Comparison of ENCODE assay signal across 30 mouse cellular contexts in genomic region chr1:93581545-93581944, GRCm38 (mm10).
"Had no signal": no experiment of that assay in that cellular context is flagged by ENCODE, and none has a peak within 500 bp of the region (broad histone marks: within the 10 kb centered on the region; RNA-seq: fewer than 3 reads in every experiment).

No protein-coding gene starts in this region.

- H3K9ac ChIP-seq: limb, embryonic 12.5 days; limb, embryonic 13.5 days; limb, embryonic 15.5 days; liver, embryonic 12.5 days; liver, embryonic 13.5 days; liver, embryonic 14.5 days; liver, embryonic 15.5 days; liver, postnatal 0 days; lung, embryonic 14.5 days; lung, embryonic 15.5 days; midbrain, embryonic 12.5 days; midbrain, embryonic 13.5 days; midbrain, embryonic 15.5 days; neural tube, embryonic 12.5 days had no signal

- H3K4me3 ChIP-seq: limb, embryonic 10.5 days; limb, embryonic 12.5 days; limb, embryonic 13.5 days; limb, embryonic 15.5 days; liver, embryonic 12.5 days; liver, embryonic 13.5 days; liver, embryonic 15.5 days; lung, embryonic 15.5 days; megakaryocyte, embryonic 14.5 days; midbrain, embryonic 10.5 days; midbrain, embryonic 12.5 days; midbrain, embryonic 13.5 days; midbrain, embryonic 15.5 days; myocyte; neural tube, embryonic 12.5 days had no signal

- H3K27ac ChIP-seq: limb, embryonic 10.5 days; limb, embryonic 12.5 days; limb, embryonic 13.5 days; limb, embryonic 15.5 days; liver, embryonic 12.5 days; liver, embryonic 13.5 days; liver, embryonic 14.5 days; liver, embryonic 15.5 days; lung, embryonic 15.5 days; macrophage; midbrain, embryonic 10.5 days; midbrain, embryonic 12.5 days; midbrain, embryonic 13.5 days; midbrain, embryonic 15.5 days; neural tube, embryonic 12.5 days had no signal

- H3K4me2 ChIP-seq: limb, embryonic 12.5 days; limb, embryonic 13.5 days; limb, embryonic 15.5 days; liver, embryonic 11.5 days; liver, embryonic 12.5 days; liver, embryonic 13.5 days; liver, embryonic 15.5 days; lung, embryonic 14.5 days; lung, embryonic 15.5 days; midbrain, embryonic 11.5 days; midbrain, embryonic 12.5 days; midbrain, embryonic 13.5 days; midbrain, embryonic 15.5 days; neural tube, embryonic 12.5 days had no signal

- H3K4me1 ChIP-seq: limb, embryonic 12.5 days; limb, embryonic 13.5 days; limb, embryonic 15.5 days; liver, embryonic 12.5 days; liver, embryonic 13.5 days; liver, embryonic 15.5 days; lung, embryonic 15.5 days; midbrain, embryonic 10.5 days; midbrain, embryonic 12.5 days; midbrain, embryonic 13.5 days; midbrain, embryonic 15.5 days; neural tube, embryonic 12.5 days had no signal

- H3K27me3 ChIP-seq: limb, embryonic 12.5 days; limb, embryonic 13.5 days; limb, embryonic 15.5 days; liver, embryonic 12.5 days; liver, embryonic 13.5 days; liver, embryonic 15.5 days; lung, embryonic 15.5 days; midbrain, embryonic 12.5 days; midbrain, embryonic 13.5 days; midbrain, embryonic 15.5 days; neural tube, embryonic 12.5 days had no signal

- H3K36me3 ChIP-seq: liver, embryonic 13.5 days; liver, embryonic 15.5 days; midbrain, embryonic 10.5 days; midbrain, embryonic 15.5 days had no signal

- H3K9me3 ChIP-seq: limb, embryonic 10.5 days; limb, embryonic 12.5 days; limb, embryonic 13.5 days; limb, embryonic 15.5 days; liver, embryonic 12.5 days; liver, embryonic 13.5 days; liver, embryonic 15.5 days; lung, embryonic 15.5 days; megakaryocyte, embryonic 14.5 days; midbrain, embryonic 10.5 days; midbrain, embryonic 12.5 days; midbrain, embryonic 13.5 days; midbrain, embryonic 15.5 days; neural tube, embryonic 12.5 days had no signal

- DNase-seq: left cerebral cortex, postnatal 4 days; liver; liver, embryonic 13.5 days; liver, postnatal 0 days; lung, adult 18-20 months; lung, adult 2 months; lung, embryonic 14.5 days; lung, postnatal 10 days; lung, postnatal 14 days; lung, postnatal 36 days; lung, postnatal 4 days; midbrain, embryonic 14.5 days had no signal
